8 mouse cellular contexts compared by ENCODE assay signal in the genomic region with DNA sequence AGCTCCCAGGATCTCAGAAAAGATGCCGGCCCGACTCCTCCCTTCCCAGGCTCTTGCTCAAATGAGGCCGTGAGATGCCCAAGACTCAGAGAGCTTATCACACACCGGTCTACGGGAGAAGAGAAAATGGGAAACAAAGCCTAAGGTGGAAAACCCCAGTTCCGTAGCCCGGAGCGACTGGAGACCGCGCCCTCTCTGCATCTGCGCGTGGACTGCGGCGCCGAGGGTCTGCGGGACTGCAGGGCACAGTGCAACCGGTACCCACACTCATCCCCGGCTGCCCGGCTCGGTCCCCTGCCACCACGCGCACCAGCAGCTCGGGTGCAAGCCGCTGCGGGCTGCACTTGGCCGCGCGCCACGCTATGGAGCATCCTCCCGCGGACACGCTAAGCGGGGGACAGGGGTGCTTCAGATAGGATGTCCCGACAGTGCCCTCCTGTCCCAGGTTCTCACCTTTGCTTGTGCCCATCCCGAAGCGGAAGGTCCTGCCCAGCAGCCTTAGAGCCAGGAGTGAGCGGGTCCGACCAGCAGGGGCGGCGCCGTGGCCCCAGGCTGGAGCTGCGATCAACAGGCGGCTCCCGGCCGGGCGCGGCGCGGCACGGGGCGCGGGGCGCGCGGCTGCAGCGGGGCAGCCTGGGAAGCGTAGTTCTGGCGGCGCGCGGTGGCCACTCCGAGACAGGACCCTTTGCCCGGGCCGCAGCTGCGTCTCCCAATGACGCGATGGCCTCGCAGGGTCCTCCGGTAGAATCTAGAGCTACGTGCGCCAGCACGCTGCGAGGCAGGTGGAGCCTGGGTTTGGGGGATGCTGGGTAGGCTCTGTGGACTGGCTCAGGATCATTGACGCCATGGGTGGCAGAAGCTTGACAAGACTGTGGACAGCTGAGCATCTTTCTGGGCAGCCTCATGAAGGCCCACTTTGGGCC. TPM values are rescaled to one million over a fixed set of nuclear protein-coding genes. Genes with fewer than 3 reads are reported as not detected.
DNase-seq lines count a peak whose midpoint lies in the region; ATAC-seq and TF ChIP-seq lines count a peak whose summit lies in the region.

A gene (minus strand): TSS at position 755 of the 923 bp plus-strand sequence.

- H3K4me1 ChIP-seq in kidney, embryonic 14.5 days (ENCODE audit: control insufficient read depth, insufficient read depth, low read length), result no peaks in the 10 kb centered on the region
- H3K4me1 ChIP-seq in hindbrain, embryonic 15.5 days (replicated peaks), result peaks cover 20% of the 10 kb centered on the region
- H3K4me1 ChIP-seq in limb, embryonic 11.5 days (ENCODE audit: control insufficient read depth, insufficient read depth, low read length), result no peaks in the 10 kb centered on the region
- peaks cover 13% of the 10 kb centered on the region for H3K4me1 ChIP-seq in midbrain, embryonic 15.5 days
- H3K4me1 ChIP-seq in testis, adult 2 months (ENCODE audit: control insufficient read depth, insufficient read depth, low read length), result peaks cover 11% of the 10 kb centered on the region

- no peak for DNase-seq in kidney, adult 8-10 months
- peak; percentile 57 to 82 for DNase-seq in cerebellum, postnatal 4 days (ENCODE audit: low spot score in 2 of 2)
- DNase-seq in gastrocnemius, adult 18-20 months (ENCODE audit: low spot score), result peak; percentile 25
- DNase-seq in limb, embryonic 11.5 days (ENCODE audit: low spot score), result peak; percentile 83

- under 1% methylated on average over 74 of the region's 74 CpGs for WGBS in kidney, embryonic 14.5 days
- under 1% methylated on average over 70 of the region's 74 CpGs for WGBS in hindbrain, embryonic 15.5 days
- under 1% methylated on average over 74 of the region's 74 CpGs for WGBS in limb, embryonic 11.5 days
- WGBS in midbrain, embryonic 15.5 days, result under 1% methylated on average over 74 of the region's 74 CpGs

- peak within 1 kb of the TSS; percentile 77 for H3K4me3 ChIP-seq in kidney, embryonic 14.5 days (ENCODE audit: low read length)
- peak within 1 kb of the TSS; percentile 84 for H3K4me3 ChIP-seq in hindbrain, embryonic 15.5 days
- peak within 1 kb of the TSS; percentile 86 for H3K4me3 ChIP-seq in limb, embryonic 11.5 days (ENCODE audit: low read depth, low read length)
- peak within 1 kb of the TSS; percentile 74 for H3K4me3 ChIP-seq in midbrain, embryonic 15.5 days
- H3K4me3 ChIP-seq in testis, adult 2 months (ENCODE audit: control insufficient read depth, low read depth, low read length), result peak within 1 kb of the TSS; percentile 85

- no peaks in the 10 kb centered on the region for H3K9me3 ChIP-seq in kidney, embryonic 14.5 days (ENCODE audit: control insufficient read depth, low read length)
- no peaks in the 10 kb centered on the region for H3K9me3 ChIP-seq in hindbrain, embryonic 15.5 days
- no peaks in the 10 kb centered on the region for H3K9me3 ChIP-seq in limb, embryonic 11.5 days (ENCODE audit: control insufficient read depth, low read length)
- H3K9me3 ChIP-seq in midbrain, embryonic 15.5 days, result no peaks in the 10 kb centered on the region

- no peaks in the 10 kb centered on the region for H3K27me3 ChIP-seq in kidney, embryonic 14.5 days (ENCODE audit: control insufficient read depth, insufficient read depth, low read length)
- H3K27me3 ChIP-seq in hindbrain, embryonic 15.5 days, result no peaks in the 10 kb centered on the region
- H3K27me3 ChIP-seq in limb, embryonic 11.5 days (ENCODE audit: control insufficient read depth, insufficient read depth, low read length), result no peaks in the 10 kb centered on the region
- H3K27me3 ChIP-seq in midbrain, embryonic 15.5 days (replicated peaks), result no peaks in the 10 kb centered on the region
- H3K27me3 ChIP-seq in testis, adult 2 months (ENCODE audit: control insufficient read depth, insufficient read depth, low read length), result no peaks in the 10 kb centered on the region

- peak within 1 kb of the TSS; percentile 69 for H3K9ac ChIP-seq in kidney, embryonic 14.5 days (ENCODE audit: low read depth, low read length)
- peak within 1 kb of the TSS; percentile 71 for H3K9ac ChIP-seq in hindbrain, embryonic 15.5 days
- peak within 1 kb of the TSS; percentile 79 for H3K9ac ChIP-seq in limb, embryonic 11.5 days (ENCODE audit: low read length)
- peak within 1 kb of the TSS; percentile 80 for H3K9ac ChIP-seq in midbrain, embryonic 15.5 days

- no peak for TF ChIP-seq POLR2A in testis, adult 2 months (IDR thresholded peaks at IDR 0.05; ENCODE audit: control insufficient read depth, low read depth, low read length)

- no peaks in the 10 kb centered on the region for H3K36me3 ChIP-seq in kidney, embryonic 14.5 days (ENCODE audit: control insufficient read depth, insufficient read depth, low read length)
- no peaks in the 10 kb centered on the region for H3K36me3 ChIP-seq in hindbrain, embryonic 15.5 days
- H3K36me3 ChIP-seq in limb, embryonic 11.5 days (ENCODE audit: control insufficient read depth, insufficient read depth, low read length), result no peaks in the 10 kb centered on the region
- no peaks in the 10 kb centered on the region for H3K36me3 ChIP-seq in midbrain, embryonic 15.5 days (replicated peaks)
- H3K36me3 ChIP-seq in testis, adult 2 months (ENCODE audit: control insufficient read depth, insufficient read depth, low read length), result no peaks in the 10 kb centered on the region

- no peak for TF ChIP-seq CTCF in testis, adult 2 months (IDR thresholded peaks at IDR 0.05; ENCODE audit: control insufficient read depth, insufficient read depth, insufficient replicate concordance, low read depth, low read length)

- 0 out of 2 replicates have a peak within 1 kb of the TSS, but pooled peaks have one; percentile 1 for H3K27ac ChIP-seq in kidney, embryonic 14.5 days (ENCODE audit: low read depth, low read length)
- H3K27ac ChIP-seq in hindbrain, embryonic 15.5 days (replicated peaks), result peak within 1 kb of the TSS; percentile 90
- no peak within 1 kb of the TSS for H3K27ac ChIP-seq in limb, embryonic 11.5 days (replicated peaks; ENCODE audit: low read depth, low read length)
- H3K27ac ChIP-seq in midbrain, embryonic 15.5 days, result peak within 1 kb of the TSS; percentile 86
- H3K27ac ChIP-seq in testis, adult 2 months (ENCODE audit: control insufficient read depth, insufficient read depth, low read depth, low read length), result no peak within 1 kb of the TSS

- H3K4me2 ChIP-seq in kidney, embryonic 14.5 days (replicated peaks; ENCODE audit: low read depth, low read length), result peak within 1 kb of the TSS; percentile 97
- peak within 1 kb of the TSS; percentile 64 for H3K4me2 ChIP-seq in hindbrain, embryonic 15.5 days
- H3K4me2 ChIP-seq in limb, embryonic 11.5 days (ENCODE audit: low read depth, severe bottlenecking), result peak within 1 kb of the TSS; percentile 90
- peak within 1 kb of the TSS; percentile 48 for H3K4me2 ChIP-seq in midbrain, embryonic 15.5 days

- peak; percentile 94 for ATAC-seq in kidney, embryonic 14.5 days (ENCODE audit: low FRiP score, low TSS enrichment)
- ATAC-seq in hindbrain, embryonic 15.5 days (ENCODE audit: low FRiP score, low read depth), result peak; percentile 93
- peak; percentile 92 for ATAC-seq in limb, embryonic 11.5 days (ENCODE audit: insufficient number of reproducible peaks, low FRiP score, low TSS enrichment, low read depth)
- peak; percentile 94 for ATAC-seq in midbrain, embryonic 15.5 days (replicated peaks)

RNA-seq across cellular contexts. Expression of the gene that starts here (rescaled TPM):
- polyA plus RNA-seq in kidney, embryonic 14.5 days (2014; fragmentation: Nextera tagmentation; extraction: Ambion mirVana), result 17.6 and 22.8 TPM in 2 replicates
- 1 to 10 TPM; 3.7 to 5.0 TPM for total RNA-seq in gastrocnemius, adult 18-20 months (2021)
- polyA plus RNA-seq in hindbrain, embryonic 15.5 days (2015; fragmentation: Nextera tagmentation; extraction: Ambion mirVana), result 262 and 271 TPM in 2 replicates
- 20.9 and 28.1 TPM in 2 replicates for polyA plus RNA-seq in limb, embryonic 11.5 days (2014; fragmentation: Nextera tagmentation; extraction: Ambion mirVana)
- 280 and 308 TPM in 2 replicates for polyA plus RNA-seq in midbrain, embryonic 15.5 days (2015; fragmentation: Nextera tagmentation; extraction: Ambion mirVana)
- polyA plus RNA-seq in testis, adult 2 months (2012; rRNA removed), result 43.4 and 49.6 TPM in 2 replicates

Comparison
In these comparisons a context has a peak if more than half of its experiments do, and no peak if none do; other contexts are left out.
1. H3K27ac ChIP-seq: peak in kidney, embryonic 14.5 days (single experiment), hindbrain, embryonic 15.5 days (single experiment) and midbrain, embryonic 15.5 days (single experiment); none in limb, embryonic 11.5 days (single experiment) and testis, adult 2 months (single experiment).
2. DNase-seq: peak in cerebellum, postnatal 4 days (2 of 2), gastrocnemius, adult 18-20 months (single experiment) and limb, embryonic 11.5 days (single experiment); none in kidney, adult 8-10 months (0 of 2).
3. Peak in every context shown above with its lines, with median percentiles within 50 percentile points of each other: ATAC-seq, H3K4me2 ChIP-seq, H3K4me3 ChIP-seq and H3K9ac ChIP-seq.